Mouse (Mus musculus) erythroblast, embryonic 14.5 days (primary cell): Measurements from ENCODE around the gene Pcbp2.

ENCODE experiments used
- GATA1 ChIP-seq: IDR thresholded peaks from 2 replicates; pipeline ENCODE4 v1.6.1; 2012; ENCODE audit warnings: low read length, inconsistent platforms, mixed read lengths
- TAL1 ChIP-seq: IDR thresholded peaks from 3 replicates; pipeline ENCODE4 v1.6.1; 2012; ENCODE audit warnings: low read length, inconsistent platforms, mixed read lengths

- TF ChIP-seq GATA1 = no peak
- TF ChIP-seq TAL1 = no peak
Observed at GRCm38 (mm10) chr15:102459381-102459780, 11.0 kb upstream of the Pcbp2 start.
